In the genomic region with DNA sequence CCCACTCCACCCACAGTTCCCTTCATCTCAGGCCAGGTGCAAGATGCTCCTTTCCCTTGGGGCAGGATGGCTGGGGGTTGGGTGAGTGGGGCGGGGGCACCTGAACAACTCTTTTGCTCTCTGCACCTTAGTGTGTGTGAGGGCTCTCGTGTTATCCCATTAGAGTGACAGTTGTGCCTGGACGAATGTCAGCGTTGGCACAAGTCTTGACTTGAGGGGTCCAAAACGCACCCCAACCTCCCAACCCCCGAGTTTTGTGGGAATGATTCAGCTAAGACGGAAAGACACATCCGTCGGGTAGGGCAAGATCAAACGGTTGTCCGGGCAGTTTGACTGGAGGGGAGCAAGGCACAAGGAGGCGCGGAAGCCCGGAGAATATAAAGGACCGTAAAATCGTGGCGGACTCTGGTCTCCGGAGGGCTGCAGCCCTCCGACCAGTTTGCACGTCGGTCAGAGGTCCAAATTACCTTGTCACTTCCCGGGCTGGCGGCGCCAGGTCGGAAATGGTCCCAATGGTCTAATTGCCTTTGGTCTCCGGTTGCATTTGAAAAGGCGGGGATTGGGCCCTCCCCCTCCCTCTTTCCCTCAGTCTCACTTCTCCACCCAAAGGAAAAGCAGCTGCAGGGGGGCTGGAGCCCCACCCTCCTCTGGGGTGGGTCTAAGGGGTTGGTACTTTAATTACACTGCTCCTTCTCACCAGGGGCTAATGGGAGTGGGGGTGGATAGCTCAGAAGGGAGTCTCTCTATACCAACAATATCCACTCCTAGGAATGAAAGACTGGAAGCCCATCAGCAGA, we compare ENCODE assay signal across 11 mouse cellular contexts. TPM values are rescaled to one million over a fixed set of nuclear protein-coding genes. Genes with fewer than 3 reads are reported as not detected.
A peak's percentile ranks its signal among the peaks of the same experiment; 100 is the strongest.
DNase-seq lines count a peak whose midpoint lies in the region; ATAC-seq and TF ChIP-seq lines count a peak whose summit lies in the region.
"Had no signal": no experiment of that assay in that cellular context is flagged by ENCODE, and none has a peak within 500 bp of the region (broad histone marks: within the 10 kb centered on the region; RNA-seq: fewer than 3 reads in every experiment).

No protein-coding gene starts in this region.

- no peak overlapping the region for H3K27ac ChIP-seq in midbrain, embryonic 11.5 days (ENCODE audit: low read depth, low read length)
- no peak overlapping the region for H3K27ac ChIP-seq in midbrain, embryonic 16.5 days (ENCODE audit: low read length)
- peak overlapping the region; percentile 87 for H3K27ac ChIP-seq in limb, embryonic 12.5 days
- no peak overlapping the region for H3K27ac ChIP-seq in stomach, postnatal 0 days (replicated peaks)

- ATAC-seq in midbrain, embryonic 11.5 days (ENCODE audit: low FRiP score) = no peak
- ATAC-seq in midbrain, embryonic 16.5 days = no peak
- peak; percentile 43 for ATAC-seq in limb, embryonic 12.5 days (ENCODE audit: insufficient number of reproducible peaks, insufficient read depth, low FRiP score, low TSS enrichment, low read depth)
- no peak for ATAC-seq in stomach, postnatal 0 days (ENCODE audit: low FRiP score, low TSS enrichment)
- ATAC-seq: Patski had no signal

- no peaks in the 10 kb centered on the region for H3K36me3 ChIP-seq in midbrain, embryonic 11.5 days (ENCODE audit: control insufficient read depth, insufficient read depth, low read length)
- no peaks in the 10 kb centered on the region for H3K36me3 ChIP-seq in midbrain, embryonic 16.5 days (ENCODE audit: control insufficient read depth, insufficient read depth, low read length)
- H3K36me3 ChIP-seq in limb, embryonic 12.5 days = no peaks in the 10 kb centered on the region
- no peaks in the 10 kb centered on the region for H3K36me3 ChIP-seq in stomach, postnatal 0 days (ENCODE audit: control insufficient read depth, insufficient read depth, low read length)

- no peaks in the 10 kb centered on the region for H3K9me3 ChIP-seq in midbrain, embryonic 11.5 days (ENCODE audit: control insufficient read depth, low read length)
- no peaks in the 10 kb centered on the region for H3K9me3 ChIP-seq in midbrain, embryonic 16.5 days (replicated peaks; ENCODE audit: control insufficient read depth, low read length, poor library complexity, severe bottlenecking)
- H3K9me3 ChIP-seq in limb, embryonic 12.5 days = no peaks in the 10 kb centered on the region
- no peaks in the 10 kb centered on the region for H3K9me3 ChIP-seq in stomach, postnatal 0 days (ENCODE audit: control insufficient read depth, low read length)

- peak; percentile 62 for DNase-seq in embryo, embryonic 10.5 days (ENCODE audit: low spot score)
- DNase-seq in embryo, embryonic 10 days (ENCODE audit: low spot score) = no peak
- DNase-seq in midbrain, embryonic 11.5 days (ENCODE audit: low spot score, missing footprints) = peak; percentile 94
- peak; percentile 13 for DNase-seq in stomach, postnatal 0 days (ENCODE audit: low spot score)
- no peak for DNase-seq in left cerebral cortex, adult 18-20 months (ENCODE audit: low spot score in 2 of 2)
- no peak for DNase-seq in Muller cell, postnatal 12 days (ENCODE audit: inconsistent ontology term)
- DNase-seq: heart, adult 11 months had no signal

- no peak for TF ChIP-seq CTCF in stomach, postnatal 0 days (IDR thresholded peaks at IDR 0.05; ENCODE audit: low read depth)

- peaks cover 6% of the 10 kb centered on the region for H3K4me1 ChIP-seq in midbrain, embryonic 11.5 days (ENCODE audit: control insufficient read depth, insufficient read depth, low read length)
- H3K4me1 ChIP-seq in midbrain, embryonic 16.5 days (ENCODE audit: control insufficient read depth, insufficient read depth, low read length) = peaks cover 6% of the 10 kb centered on the region
- H3K4me1 ChIP-seq in limb, embryonic 12.5 days (replicated peaks) = peaks cover 66% of the 10 kb centered on the region
- H3K4me1 ChIP-seq in stomach, postnatal 0 days (replicated peaks; ENCODE audit: control insufficient read depth, insufficient read depth) = peaks cover 3% of the 10 kb centered on the region; the same call in 1 of the 2 replicates

- peaks cover 98% of the 10 kb centered on the region for H3K27me3 ChIP-seq in midbrain, embryonic 11.5 days (ENCODE audit: control insufficient read depth, insufficient read depth, low read length)
- H3K27me3 ChIP-seq in midbrain, embryonic 16.5 days (ENCODE audit: control insufficient read depth, insufficient read depth, low read depth, low read length) = peaks cover 71% of the 10 kb centered on the region
- H3K27me3 ChIP-seq in limb, embryonic 12.5 days = peaks cover 91% of the 10 kb centered on the region
- peaks cover 44% of the 10 kb centered on the region for H3K27me3 ChIP-seq in stomach, postnatal 0 days (ENCODE audit: control insufficient read depth, insufficient read depth, low read length)

- under 1% methylated on average over 27 of the region's 27 CpGs for WGBS in midbrain, embryonic 11.5 days
- under 1% methylated on average over 27 of the region's 27 CpGs for WGBS in midbrain, embryonic 16.5 days
- under 1% methylated on average over 27 of the region's 27 CpGs for WGBS in limb, embryonic 12.5 days
- 4% methylated on average over 27 of the region's 27 CpGs for WGBS in stomach, postnatal 0 days

- no peak overlapping the region for H3K4me2 ChIP-seq in midbrain, embryonic 11.5 days
- no peak overlapping the region for H3K4me2 ChIP-seq in midbrain, embryonic 16.5 days (ENCODE audit: low read length)
- peak overlapping the region; percentile 80 for H3K4me2 ChIP-seq in limb, embryonic 12.5 days
- no peak overlapping the region for H3K4me2 ChIP-seq in stomach, postnatal 0 days (replicated peaks; ENCODE audit: low read depth)

- TF ChIP-seq EP300 in stomach, postnatal 0 days (optimal IDR thresholded peaks at IDR 0.05) = no peak

- H3K4me3 ChIP-seq in midbrain, embryonic 11.5 days (ENCODE audit: low read depth, low read length) = no peak overlapping the region
- no peak overlapping the region for H3K4me3 ChIP-seq in midbrain, embryonic 16.5 days (ENCODE audit: low read depth, low read length)
- peak overlapping the region; percentile 48 for H3K4me3 ChIP-seq in limb, embryonic 12.5 days (replicated peaks)
- no peak overlapping the region for H3K4me3 ChIP-seq in stomach, postnatal 0 days (ENCODE audit: low read depth, low read length)

- H3K9ac ChIP-seq in midbrain, embryonic 11.5 days (ENCODE audit: low read length) = no peak overlapping the region
- H3K9ac ChIP-seq in midbrain, embryonic 16.5 days (ENCODE audit: low read depth, low read length) = no peak overlapping the region
- H3K9ac ChIP-seq in limb, embryonic 12.5 days (replicated peaks) = peak overlapping the region; percentile 65
- no peak overlapping the region for H3K9ac ChIP-seq in stomach, postnatal 0 days (ENCODE audit: low read length)

RNA-seq across cellular contexts. Expression of a gene that starts 1.2 kb away (rescaled TPM):
- 0.23 and 0.30 TPM in 2 replicates for polyA plus RNA-seq in midbrain, embryonic 11.5 days (2014; fragmentation: Nextera tagmentation; extraction: Ambion mirVana)
- 0.46 and 0.48 TPM in 2 replicates for polyA plus RNA-seq in midbrain, embryonic 16.5 days (2015; fragmentation: Nextera tagmentation; extraction: Ambion mirVana)
- 4.8 and 5.2 TPM in 2 replicates for polyA plus RNA-seq in limb, embryonic 12.5 days (2016; fragmentation: Nextera tagmentation; extraction: Ambion mirVana)
- not detected in 2 replicates for polyA plus RNA-seq in stomach, postnatal 0 days (2015; fragmentation: Nextera tagmentation; extraction: Ambion mirVana)
- total RNA-seq in left cerebral cortex, adult 18-20 months (2021) = not detected
- total RNA-seq: liver, adult 2 months had no signal
- polyA plus RNA-seq: liver, adult 2 months; Patski had no signal

RNA-seq across cellular contexts. Expression of a gene that starts 53.8 kb away (rescaled TPM):
- polyA plus RNA-seq in midbrain, embryonic 11.5 days (2014; fragmentation: Nextera tagmentation; extraction: Ambion mirVana) = not detected in 2 replicates
- not detected in 2 replicates for polyA plus RNA-seq in midbrain, embryonic 16.5 days (2015; fragmentation: Nextera tagmentation; extraction: Ambion mirVana)
- 33.1 and 34.1 TPM in 2 replicates for polyA plus RNA-seq in limb, embryonic 12.5 days (2016; fragmentation: Nextera tagmentation; extraction: Ambion mirVana)
- polyA plus RNA-seq in stomach, postnatal 0 days (2015; fragmentation: Nextera tagmentation; extraction: Ambion mirVana) = not detected in 2 replicates
- total RNA-seq in left cerebral cortex, adult 18-20 months (2021) = not detected
- total RNA-seq: liver, adult 2 months had no signal
- polyA plus RNA-seq: liver, adult 2 months had no signal

Comparison
In these comparisons a context has a peak if more than half of its experiments do, and no peak if none do; other contexts are left out.
1. DNase-seq: peak in embryo, embryonic 10.5 days (single experiment), midbrain, embryonic 11.5 days (single experiment) and stomach, postnatal 0 days (single experiment); none in embryo, embryonic 10 days (single experiment), left cerebral cortex, adult 18-20 months (0 of 2) and Muller cell, postnatal 12 days (single experiment).
2. RNA of a gene that starts 53.8 kb away (polyA plus RNA-seq): 33.1 to 34.1 TPM in limb, embryonic 12.5 days; not detected in midbrain, embryonic 11.5 days, not detected in midbrain, embryonic 16.5 days and not detected in stomach, postnatal 0 days; every median in the first group is over 10 times any median in the second.